Mouse (Mus musculus): ENCODE data around the gene St8sia1. TPM values are rescaled to one million over a fixed set of nuclear protein-coding genes. Genes with fewer than 3 reads are reported as not detected.

The St8sia1 gene
- polyA plus RNA-seq, 1 experiment = not detected

- Histone ChIP-seq H3K4me3 (replicated peaks) (no peak overlapping the region), H3K4me1 (ENCODE audit: control insufficient read depth) (peaks cover 6% of the 10 kb centered on the region), H3K27me3 (ENCODE audit: control insufficient read depth) (no peaks in the 10 kb centered on the region; the same call in 1 of the 2 replicates), H3K9me3 (ENCODE audit: control insufficient read depth, low read length) (no peaks in the 10 kb centered on the region), H3K36me3 (ENCODE audit: control insufficient read depth) (no peaks in the 10 kb centered on the region)
- TF ChIP-seq TAL1 (IDR thresholded peaks at IDR 0.05; ENCODE audit: low read length) (no peak), GATA1 (IDR thresholded peaks at IDR 0.05; ENCODE audit: low read length) (no peak)
Measured at GRCm38 (mm10) chr6:142797996-142798395, 166.3 kb downstream of the St8sia1 start.

GRCm38 (mm10) chr6:142795655-142796441, 168.4 kb downstream of the St8sia1 start:
- H3K36me3 ChIP-seq (ENCODE audit: control insufficient read depth) = no peaks in the 10 kb centered on the region
- no peaks in the 10 kb centered on the region for H3K9me3 ChIP-seq (ENCODE audit: control insufficient read depth, low read length)
- TF ChIP-seq GATA1 (IDR thresholded peaks at IDR 0.05; ENCODE audit: low read length) = no peak
- no peak for TF ChIP-seq TAL1 (IDR thresholded peaks at IDR 0.05; ENCODE audit: low read length)
- no peaks in the 10 kb centered on the region for H3K27me3 ChIP-seq (ENCODE audit: control insufficient read depth)
- H3K4me3 ChIP-seq (replicated peaks) = no peak overlapping the region
- H3K4me1 ChIP-seq (ENCODE audit: control insufficient read depth) = peaks cover 6% of the 10 kb centered on the region

GRCm38 (mm10) chr6:142795087-142795486, 169.2 kb downstream of the St8sia1 start:
- H3K27me3 ChIP-seq (ENCODE audit: control insufficient read depth) = no peaks in the 10 kb centered on the region
- peaks cover 5% of the 10 kb centered on the region for H3K4me1 ChIP-seq (ENCODE audit: control insufficient read depth)
- no peak for TF ChIP-seq TAL1 (IDR thresholded peaks at IDR 0.05; ENCODE audit: low read length)
- no peak for TF ChIP-seq GATA1 (IDR thresholded peaks at IDR 0.05; ENCODE audit: low read length)
- no peaks in the 10 kb centered on the region for H3K9me3 ChIP-seq (ENCODE audit: control insufficient read depth, low read length)
- no peaks in the 10 kb centered on the region for H3K36me3 ChIP-seq (ENCODE audit: control insufficient read depth)
- no peak overlapping the region for H3K4me3 ChIP-seq (replicated peaks)

GRCm38 (mm10) chr6:142793468-142793867, 170.8 kb downstream of the St8sia1 start:
- H3K36me3 ChIP-seq (ENCODE audit: control insufficient read depth) = no peaks in the 10 kb centered on the region
- H3K4me1 ChIP-seq (ENCODE audit: control insufficient read depth) = no peaks in the 10 kb centered on the region
- TF ChIP-seq TAL1 (IDR thresholded peaks at IDR 0.05; ENCODE audit: low read length) (no peak), GATA1 (IDR thresholded peaks at IDR 0.05; ENCODE audit: low read length) (no peak)
- no peaks in the 10 kb centered on the region for H3K27me3 ChIP-seq (ENCODE audit: control insufficient read depth)
- no peak overlapping the region for H3K4me3 ChIP-seq (replicated peaks)
- no peaks in the 10 kb centered on the region for H3K9me3 ChIP-seq (ENCODE audit: control insufficient read depth, low read length)

- H3K27me3 ChIP-seq (ENCODE audit: control insufficient read depth) = no peaks in the 10 kb centered on the region
- H3K9me3 ChIP-seq (ENCODE audit: control insufficient read depth, low read length) = no peaks in the 10 kb centered on the region
- no peaks in the 10 kb centered on the region for H3K36me3 ChIP-seq (ENCODE audit: control insufficient read depth)
- TF ChIP-seq TAL1 (IDR thresholded peaks at IDR 0.05; ENCODE audit: low read length) (no peak), GATA1 (IDR thresholded peaks at IDR 0.05; ENCODE audit: low read length) (no peak)
- H3K4me1 ChIP-seq (ENCODE audit: control insufficient read depth) = no peaks in the 10 kb centered on the region
- no peak overlapping the region for H3K4me3 ChIP-seq (replicated peaks)
Measured at GRCm38 (mm10) chr6:142792241-142792968, 171.8 kb downstream of the St8sia1 start.

GRCm38 (mm10) chr6:142789736-142790135, 174.5 kb downstream of the St8sia1 start:
- Histone ChIP-seq H3K4me3 (replicated peaks) (no peak overlapping the region), H3K4me1 (ENCODE audit: control insufficient read depth) (no peaks in the 10 kb centered on the region), H3K9me3 (ENCODE audit: control insufficient read depth, low read length) (no peaks in the 10 kb centered on the region), H3K36me3 (ENCODE audit: control insufficient read depth) (no peaks in the 10 kb centered on the region), H3K27me3 (ENCODE audit: control insufficient read depth) (no peaks in the 10 kb centered on the region)
- TF ChIP-seq GATA1 (IDR thresholded peaks at IDR 0.05; ENCODE audit: low read length) (no peak), TAL1 (IDR thresholded peaks at IDR 0.05; ENCODE audit: low read length) (no peak)

- TF ChIP-seq TAL1 (IDR thresholded peaks at IDR 0.05; ENCODE audit: low read length) (no peak), GATA1 (IDR thresholded peaks at IDR 0.05; ENCODE audit: low read length) (no peak)
- H3K36me3 ChIP-seq (ENCODE audit: control insufficient read depth) = no peaks in the 10 kb centered on the region
- no peaks in the 10 kb centered on the region for H3K27me3 ChIP-seq (ENCODE audit: control insufficient read depth)
- H3K4me3 ChIP-seq (replicated peaks) = no peak overlapping the region
- no peaks in the 10 kb centered on the region for H3K4me1 ChIP-seq (ENCODE audit: control insufficient read depth)
- H3K9me3 ChIP-seq (ENCODE audit: control insufficient read depth, low read length) = no peaks in the 10 kb centered on the region
Measured at GRCm38 (mm10) chr6:142788042-142788987, 175.9 kb downstream of the St8sia1 start.

GRCm38 (mm10) chr6:142786106-142786505, 178.1 kb downstream of the St8sia1 start:
- H3K4me1 ChIP-seq (ENCODE audit: control insufficient read depth) = no peaks in the 10 kb centered on the region
- H3K27me3 ChIP-seq (ENCODE audit: control insufficient read depth) = no peaks in the 10 kb centered on the region
- H3K4me3 ChIP-seq (replicated peaks) = no peak overlapping the region
- no peaks in the 10 kb centered on the region for H3K36me3 ChIP-seq (ENCODE audit: control insufficient read depth)
- TF ChIP-seq TAL1 (IDR thresholded peaks at IDR 0.05; ENCODE audit: low read length) (no peak), GATA1 (IDR thresholded peaks at IDR 0.05; ENCODE audit: low read length) (no peak)
- no peaks in the 10 kb centered on the region for H3K9me3 ChIP-seq (ENCODE audit: control insufficient read depth, low read length)
